In genomic region chr8:11312349-11313175, GRCm38 (mm10) we compare ENCODE assay signal across 8 mouse cellular contexts. TPM values are rescaled to one million over a fixed set of nuclear protein-coding genes. Genes with fewer than 3 reads are reported as not detected.
DNase-seq lines count a peak whose midpoint lies in the region; ATAC-seq and TF ChIP-seq lines count a peak whose summit lies in the region.

Gene Col4a2, plus strand, starts transcription at chr8:11312805.
Gene Col4a1, minus strand, starts transcription at chr8:11312826.

- H3K4me1 ChIP-seq in E14TG2a.4 (replicated peaks; ENCODE audit: low read depth, low read length): peaks cover 44% of the 10 kb centered on the region
- peaks cover 7% of the 10 kb centered on the region; the same call in 1 of the 2 replicates for H3K4me1 ChIP-seq in liver, postnatal 0 days (ENCODE audit: insufficient read depth)

- under 1% methylated on average over 65 of the region's 87 CpGs for WGBS in liver, postnatal 0 days (ENCODE audit: insufficient replicate concordance)

- TF ChIP-seq EP300 in liver, postnatal 0 days (IDR thresholded peaks at IDR 0.05; ENCODE audit: low read depth): no peak

- no peak for TF ChIP-seq CTCF in E14TG2a.4 (conservative IDR thresholded peaks at IDR 0.05; ENCODE audit: low read length)
- TF ChIP-seq CTCF in layer of hippocampus, adult 2 months (conservative IDR thresholded peaks at IDR 0.05): no peak; the same call in 1 of the 2 replicates
- TF ChIP-seq CTCF in liver, postnatal 0 days (IDR thresholded peaks at IDR 0.05; ENCODE audit: low read depth): no peak

- DNase-seq in adrenal gland, postnatal 4 days (ENCODE audit: low spot score in 2 of 2): peak; percentile 49 to 56
- DNase-seq in frontal cortex, adult 2 months (ENCODE audit: extremely low spot score in 1 of 2, low spot score in 1 of 2): peak; percentile 38 to 80
- DNase-seq in heart, postnatal 36 days: peak; percentile 80 to 86
- peak; percentile 74 to 76 for DNase-seq in layer of hippocampus, adult 2 months (ENCODE audit: low spot score in 2 of 2)
- DNase-seq in liver, postnatal 0 days: peak; percentile 58
- peak; percentile 62 for DNase-seq in ovary, postnatal 10 days (ENCODE audit: low spot score)

- peak within 1 kb of the TSS; percentile 78 for H3K4me2 ChIP-seq in liver, postnatal 0 days (ENCODE audit: low read depth, low read length)

- H3K27ac ChIP-seq in layer of hippocampus, adult 2 months: peak within 1 kb of the TSS; percentile 93
- peak within 1 kb of the TSS; percentile 55 for H3K27ac ChIP-seq in liver, postnatal 0 days (ENCODE audit: low read depth)

- H3K9me3 ChIP-seq in E14TG2a.4 (ENCODE audit: low read length): no peaks in the 10 kb centered on the region
- H3K9me3 ChIP-seq in liver, postnatal 0 days (ENCODE audit: low read length): no peaks in the 10 kb centered on the region

- H3K4me3 ChIP-seq in E14TG2a.4 (replicated peaks; ENCODE audit: low read length): peak within 1 kb of the TSS; percentile 82
- H3K4me3 ChIP-seq in layer of hippocampus, adult 2 months: peak within 1 kb of the TSS; percentile 67
- H3K4me3 ChIP-seq in liver, postnatal 0 days (ENCODE audit: low read depth, low read length): peak within 1 kb of the TSS; percentile 56

- intact Hi-C loops in heart, postnatal 36 days (cut with DNase I): loop anchor here (1.0 to 2.0 kb wide), 2 partner anchors 10 to 60 kb away; no protein-coding TSS in a partner anchor

- ATAC-seq in liver, postnatal 0 days: peak; percentile 53; the same call in 1 of the 2 replicates
- no peak for ATAC-seq in inflammation-experienced regulatory T-cells, adult 6 months

- peak within 1 kb of the TSS; percentile 61 for H3K9ac ChIP-seq in liver, postnatal 0 days (replicated peaks)

- H3K36me3 ChIP-seq in E14TG2a.4 (ENCODE audit: insufficient read depth, low read length): no peaks in the 10 kb centered on the region
- no peaks in the 10 kb centered on the region for H3K36me3 ChIP-seq in liver, postnatal 0 days (replicated peaks; ENCODE audit: insufficient read depth, low read length)

- peaks cover 98% of the 10 kb centered on the region for H3K27me3 ChIP-seq in E14TG2a.4 (ENCODE audit: insufficient read depth, low read length)
- peaks cover 28% of the 10 kb centered on the region for H3K27me3 ChIP-seq in liver, postnatal 0 days (ENCODE audit: insufficient read depth, low read length)

RNA-seq across cellular contexts. Expression of gene Col4a2, which starts in this region (rescaled TPM):
- total RNA-seq in adrenal gland, postnatal 4 days (2021): 100 to 1,000 TPM; 299 to 331 TPM
- 34.3 and 39.7 TPM in 2 replicates for polyA plus RNA-seq in frontal cortex, adult 2 months (2012; rRNA removed)
- 100 to 1,000 TPM; 228 to 282 TPM for total RNA-seq in heart, postnatal 36 days (2021)
- total RNA-seq in layer of hippocampus, adult 2 months (2021): 10 to 100 TPM; 53.7 to 55.4 TPM
- 8.0 and 9.7 TPM in 2 replicates for polyA plus RNA-seq in liver, postnatal 0 days (2015; fragmentation: Nextera tagmentation; extraction: Ambion mirVana)
- not detected for polyA plus RNA-seq in inflammation-experienced regulatory T-cells, adult 6 months (2017; shearing (Covaris generic))

RNA-seq across cellular contexts. Expression of gene Col4a1, which starts in this region (rescaled TPM):
- total RNA-seq in adrenal gland, postnatal 4 days (2021): 100 to 1,000 TPM; 580 to 619 TPM
- polyA plus RNA-seq in frontal cortex, adult 2 months (2012; rRNA removed): 31.8 and 43.2 TPM in 2 replicates
- 100 to 1,000 TPM; 371 to 526 TPM for total RNA-seq in heart, postnatal 36 days (2021)
- 10 to 100 TPM; 52.0 to 53.6 TPM for total RNA-seq in layer of hippocampus, adult 2 months (2021)
- 15.8 and 22.6 TPM in 2 replicates for polyA plus RNA-seq in liver, postnatal 0 days (2015; fragmentation: Nextera tagmentation; extraction: Ambion mirVana)
- polyA plus RNA-seq in inflammation-experienced regulatory T-cells, adult 6 months (2017; shearing (Covaris generic)): under 1 TPM in 1 of 3 experiments, not detected in 2; 0.40 TPM

Comparison
In these comparisons a context has a peak if more than half of its experiments do, and no peak if none do; other contexts are left out.
1. RNA of gene Col4a2 (total RNA-seq): 299 to 331 TPM in adrenal gland, postnatal 4 days and 228 to 282 TPM in heart, postnatal 36 days; 53.7 to 55.4 TPM in layer of hippocampus, adult 2 months; every median in the first group is over 4 times any median in the second.
2. RNA of gene Col4a1 (total RNA-seq): 580 to 619 TPM in adrenal gland, postnatal 4 days and 371 to 526 TPM in heart, postnatal 36 days; 52.0 to 53.6 TPM in layer of hippocampus, adult 2 months; every median in the first group is over 4 times any median in the second.
3. RNA of gene Col4a1 (polyA plus RNA-seq): 31.8 to 43.2 TPM in frontal cortex, adult 2 months and 15.8 to 22.6 TPM in liver, postnatal 0 days; 0.40 TPM in inflammation-experienced regulatory T-cells, adult 6 months; every median in the first group is over 10 times any median in the second.
4. Peak in every context shown above with its lines, with median percentiles within 50 percentile points of each other: H3K4me3 ChIP-seq and DNase-seq.